Mouse (Mus musculus) stomach, postnatal 0 days (tissue): Measurements from ENCODE around the gene Apol10b.
A peak's percentile ranks its signal among the peaks of the same experiment; 100 is the strongest.

Experiments
- CTCF ChIP-seq: IDR thresholded peaks from 2 replicates; pipeline ENCODE4 v1.5.1; 2016; ENCODE audit warnings: antibody characterized with exemption, low read depth, mild to moderate bottlenecking, moderate library complexity
- EP300 ChIP-seq: optimal IDR thresholded peaks from 2 replicates; pipeline ENCODE3; 2016; ENCODE audit warnings: antibody characterized with exemption

- TF ChIP-seq EP300, result no peak
- peak; percentile 48 for TF ChIP-seq CTCF
Measured at GRCm38 (mm10) chr15:77563219-77563618, 32.7 kb downstream of the Apol10b start.
